Mouse (Mus musculus) cerebellum, adult 2 months (tissue): Measurements from ENCODE around the gene Sema3c.

Source experiments
- CTCF ChIP-seq: fragments of 200-500 bp; IDR thresholded peaks from 2 replicates; pipeline ENCODE4 v1.5.1; 2011; ENCODE audit warnings: low read depth, mild to moderate bottlenecking, control low read depth, low read length, moderate library complexity, borderline replicate concordance; ENCODE audit not compliant: insufficient read depth
- POLR2A ChIP-seq: fragments of 200-500 bp; IDR thresholded peaks from 2 replicates; pipeline ENCODE4 v1.6.1; 2011; ENCODE audit warnings: low read length, control low read depth, borderline replicate concordance; ENCODE audit not compliant: insufficient read depth

DNA sequence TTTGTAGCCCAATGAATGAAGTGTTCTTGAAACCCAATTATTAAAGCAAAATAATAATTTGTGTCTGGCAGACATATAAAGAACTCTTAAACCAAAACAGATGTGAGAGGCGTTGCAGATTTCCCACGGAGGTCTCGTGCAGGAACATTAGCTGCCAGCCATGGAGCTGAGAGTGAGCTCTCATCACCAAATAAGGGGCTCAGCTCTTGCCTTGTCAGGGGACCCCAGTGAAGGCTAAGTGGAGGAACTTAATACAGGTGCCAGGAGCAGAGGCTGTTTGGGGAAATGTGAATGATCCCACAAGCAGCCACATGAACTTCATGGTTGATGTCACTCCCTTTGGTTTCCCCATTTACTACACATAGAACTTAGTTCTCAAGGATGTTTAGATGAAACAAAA lies 55.5 kb downstream of the Sema3c start:
- TF ChIP-seq POLR2A (no peak), CTCF (no peak)
